Mouse (Mus musculus): ENCODE data around the gene Prkg2.

DNA sequence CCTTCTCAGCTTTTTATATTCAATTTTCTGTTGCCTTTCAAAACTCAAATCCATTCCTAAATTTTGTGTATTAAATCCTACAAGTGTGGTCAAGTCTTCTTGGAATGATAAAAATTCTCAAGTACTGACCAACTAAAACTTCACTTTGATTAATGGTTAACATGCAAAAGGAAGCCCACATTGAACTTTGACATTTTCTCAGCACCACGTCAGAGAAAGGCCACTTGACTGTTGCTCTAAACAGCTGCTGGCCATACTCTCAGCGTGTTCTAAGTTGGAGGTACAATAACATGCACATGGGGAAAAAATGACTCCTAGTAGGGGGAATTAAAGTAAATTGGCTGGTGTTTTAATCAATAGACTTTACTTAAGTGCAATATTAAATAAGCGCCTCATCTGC, 155.1 kb downstream of the Prkg2 start:
- TF ChIP-seq CTCF (IDR thresholded peaks at IDR 0.05; ENCODE audit: low read depth) (no peak), EP300 (IDR thresholded peaks at IDR 0.05; ENCODE audit: low read depth) (no peak)
